Mouse (Mus musculus) common myeloid progenitor, adult 5-6 weeks (primary cell): ENCODE results near the gene Slc25a38. TPM values are rescaled to one million over a fixed set of nuclear protein-coding genes. Genes with fewer than 3 reads are reported as not detected.
"Not testable (repeated sequence)": the region's sequence is repeated elsewhere in the genome, so short reads cannot be mapped to it uniquely, and the experiment has no call there.

Source experiments
- ATAC-seq: replicated peaks from 2 replicates; pipeline ENCODE4 v1.8.0; 2016; ENCODE audit warnings: low read depth, mild to moderate bottlenecking, moderate TSS enrichment, inconsistent platforms; ENCODE audit not compliant: poor library complexity, severe bottlenecking
- total RNA-seq: library from RNA; stranded (forward); fragments of 200-1000, 187-1606 nt; gene quantifications from 2 replicates; pipeline ENCODE4 v1.2.3, GENCODE M21; 2017

Slc25a38 gene
- total RNA-seq, 1 experiment from 2014 or later = 41.1 TPM

- ATAC-seq = peak; percentile 93
Observed at GRCm38 (mm10) chr9:120098682-120099081, 11.5 kb upstream of the Slc25a38 start.

GRCm38 (mm10) chr9:120099304-120099703, 10.9 kb upstream of the Slc25a38 start:
- no peak for ATAC-seq

GRCm38 (mm10) chr9:120101165-120101564, 9.0 kb upstream of the Slc25a38 start:
- ATAC-seq = peak; percentile 15; the same call in 1 of the 2 replicates

- ATAC-seq = not testable (repeated sequence)
Observed at GRCm38 (mm10) chr9:120108953-120109352, 1.2 kb upstream of the Slc25a38 start.

- no peak for ATAC-seq
Observed at GRCm38 (mm10) chr9:120111156-120111945, 1.2 kb downstream of the Slc25a38 start.

GRCm38 (mm10) chr9:120112472-120112871, 2.3 kb downstream of the Slc25a38 start:
- no peak for ATAC-seq

- no peak for ATAC-seq
Observed at GRCm38 (mm10) chr9:120113456-120113855, 3.3 kb downstream of the Slc25a38 start.

- ATAC-seq = no peak
Observed at GRCm38 (mm10) chr9:120114051-120114788, 4.0 kb downstream of the Slc25a38 start.

GRCm38 (mm10) chr9:120114789-120115151, 4.6 kb downstream of the Slc25a38 start:
- ATAC-seq = no peak

- peak; percentile 53 for ATAC-seq
Observed at GRCm38 (mm10) chr9:120115580-120115979, 5.4 kb downstream of the Slc25a38 start.

- ATAC-seq = peak; percentile 39
Observed at GRCm38 (mm10) chr9:120116184-120116624, 6.0 kb downstream of the Slc25a38 start.

GRCm38 (mm10) chr9:120118212-120118611, 8.0 kb downstream of the Slc25a38 start:
- peak; percentile 42 for ATAC-seq

GRCm38 (mm10) chr9:120120503-120120902, 10.3 kb downstream of the Slc25a38 start:
- ATAC-seq = no peak

GRCm38 (mm10) chr9:120126868-120127267, 16.7 kb downstream of the Slc25a38 start:
- no peak for ATAC-seq

- peak; percentile 96 for ATAC-seq
Observed at GRCm38 (mm10) chr9:120127538-120128251, 17.5 kb downstream of the Slc25a38 start, which contains the start of gene Rpsa. TSS of gene Rpsa (plus strand) at chr9:120127689.

- ATAC-seq = no peak
Observed at GRCm38 (mm10) chr9:120129276-120129675, 19.1 kb downstream of the Slc25a38 start.

GRCm38 (mm10) chr9:120131784-120132288, 21.7 kb downstream of the Slc25a38 start:
- ATAC-seq = no peak

- ATAC-seq = peak; percentile 40
Observed at GRCm38 (mm10) chr9:120132980-120133754, 23.0 kb downstream of the Slc25a38 start.

GRCm38 (mm10) chr9:120133755-120134475, 23.7 kb downstream of the Slc25a38 start:
- no peak; the same call in 1 of the 2 replicates for ATAC-seq
